Mouse (Mus musculus) limb, embryonic 13.5 days (tissue): ENCODE measurements around the gene Ptpn20. TPM values are rescaled to one million over a fixed set of nuclear protein-coding genes. Genes with fewer than 3 reads are reported as not detected.

Experiments used
- ATAC-seq: fragments of 200-750 bp; cut with Nextera tagmentation; 2 replicates; pipeline ENCODE4 v1.8.0; 2017; ENCODE audit warnings: low read depth, moderate number of reproducible peaks, moderate TSS enrichment; ENCODE audit not compliant: low FRiP score
- H3K27ac ChIP-seq: fragments of 300-500 bp; sonication (generic); 2 replicates; pipeline ENCODE4 v1.5.1; 2015; ENCODE audit warnings: inconsistent platforms, mild to moderate bottlenecking, moderate library complexity
- H3K27me3 ChIP-seq: fragments of 300-500 bp; sonication (generic); 2 replicates; pipeline ENCODE4 v1.6.1; 2015; ENCODE audit warnings: mild to moderate bottlenecking, inconsistent platforms
- H3K36me3 ChIP-seq: fragments of 300-500 bp; sonication (generic); 2 replicates; pipeline ENCODE4 v1.6.1; 2015; ENCODE audit warnings: inconsistent platforms, mild to moderate bottlenecking, moderate library complexity
- H3K4me1 ChIP-seq: fragments of 300-500 bp; sonication (generic); 2 replicates; pipeline ENCODE4 v1.6.1; 2015; ENCODE audit warnings: inconsistent platforms
- H3K4me2 ChIP-seq: fragments of 300-500 bp; sonication (generic); replicated peaks from 2 replicates; pipeline ENCODE4 v1.6.1; 2015; ENCODE audit warnings: inconsistent platforms, mild to moderate bottlenecking, moderate library complexity
- H3K4me3 ChIP-seq: fragments of 300-500 bp; sonication (generic); 2 replicates; pipeline ENCODE4 v1.5.1; 2015; ENCODE audit warnings: moderate library complexity, mild to moderate bottlenecking, inconsistent platforms
- H3K9ac ChIP-seq: fragments of 300-500 bp; sonication (generic); 2 replicates; pipeline ENCODE4 v1.6.1; 2015; ENCODE audit warnings: mild to moderate bottlenecking, inconsistent platforms
- H3K9me3 ChIP-seq: fragments of 300-500 bp; sonication (generic); 2 replicates; pipeline ENCODE4 v1.6.1; 2016; ENCODE audit warnings: inconsistent platforms
- WGBS: fragments of 180-500 bp; shearing (Covaris S2); methylation state at CpG from one replicate; pipeline ENCODE4 v1.1.7; 2015; 5-methylcytosine and 5-hydroxymethylcytosine counted together
- polyA plus RNA-seq: library from polyadenylated mRNA; unstranded; fragments of >200 nt; fragmentation: Nextera tagmentation; extraction: Ambion mirVana; gene quantifications from 2 replicates; pipeline ENCODE4 v1.2.1, GENCODE M21; 2015

Ptpn20 gene
- polyA plus RNA-seq, 1 experiment from 2014 or later: 0.24 TPM

DNA sequence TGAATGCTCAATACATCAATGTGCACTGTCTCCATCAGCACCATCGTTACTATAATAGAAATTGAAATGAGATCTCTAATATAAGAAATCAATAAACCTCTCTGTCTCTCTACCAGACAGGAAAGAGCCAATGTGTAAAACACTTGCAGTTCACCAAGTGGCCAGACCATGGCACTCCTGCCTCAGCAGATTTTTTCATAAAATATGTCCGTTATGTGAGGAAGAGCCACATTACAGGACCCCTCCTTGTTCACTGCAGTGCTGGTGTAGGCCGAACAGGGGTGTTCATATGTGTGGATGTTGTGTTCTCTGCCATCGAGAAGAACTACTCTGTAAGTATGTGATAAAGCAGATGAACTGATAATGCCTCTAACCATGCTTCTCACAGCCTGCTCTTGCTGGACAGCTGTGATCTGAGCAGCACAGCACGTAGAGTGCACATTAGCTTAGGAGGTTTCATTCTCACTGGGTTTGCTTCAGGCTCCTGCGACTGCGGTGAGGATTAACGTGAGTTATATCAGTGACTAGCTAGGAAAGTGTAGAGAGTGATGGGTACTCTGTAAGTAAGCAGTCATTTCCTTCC lies 43.9 kb downstream of the Ptpn20 start:
- Histone ChIP-seq H3K4me2 (no peak overlapping the region), H3K4me3 (no peak overlapping the region), H3K9ac (no peak overlapping the region), H3K27ac (no peak overlapping the region), H3K36me3 (no peaks in the 10 kb centered on the region), H3K27me3 (no peaks in the 10 kb centered on the region), H3K9me3 (no peaks in the 10 kb centered on the region), H3K4me1 (no peaks in the 10 kb centered on the region)
- 70% methylated on average over 8 of the region's 8 CpGs for WGBS
- no peak for ATAC-seq

DNA sequence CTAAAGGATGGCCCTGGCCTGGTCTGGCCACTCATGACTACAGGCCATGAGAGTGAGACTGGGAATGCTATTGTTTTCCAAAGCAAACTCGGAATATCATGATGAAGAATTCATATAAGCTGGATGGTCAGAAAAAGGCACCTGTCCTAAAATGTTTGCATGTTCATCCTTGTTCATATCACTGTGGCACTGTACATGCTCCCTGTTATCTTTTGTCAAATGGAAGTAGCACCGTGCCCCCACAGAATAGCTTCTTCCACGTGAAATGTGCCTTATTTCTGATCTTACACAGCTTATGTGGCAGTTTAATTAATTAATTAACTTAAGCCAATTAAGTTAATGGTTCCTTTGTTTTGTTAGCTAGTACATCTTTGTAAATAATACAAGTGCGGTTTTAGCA lies 45.3 kb downstream of the Ptpn20 start:
- Histone ChIP-seq H3K4me3 (no peak overlapping the region), H3K27ac (no peak overlapping the region), H3K36me3 (no peaks in the 10 kb centered on the region), H3K9me3 (no peaks in the 10 kb centered on the region), H3K27me3 (no peaks in the 10 kb centered on the region), H3K9ac (no peak overlapping the region), H3K4me1 (no peaks in the 10 kb centered on the region), H3K4me2 (no peak overlapping the region)
- WGBS: 90% methylated on average over 4 of the region's 4 CpGs
- no peak for ATAC-seq

DNA sequence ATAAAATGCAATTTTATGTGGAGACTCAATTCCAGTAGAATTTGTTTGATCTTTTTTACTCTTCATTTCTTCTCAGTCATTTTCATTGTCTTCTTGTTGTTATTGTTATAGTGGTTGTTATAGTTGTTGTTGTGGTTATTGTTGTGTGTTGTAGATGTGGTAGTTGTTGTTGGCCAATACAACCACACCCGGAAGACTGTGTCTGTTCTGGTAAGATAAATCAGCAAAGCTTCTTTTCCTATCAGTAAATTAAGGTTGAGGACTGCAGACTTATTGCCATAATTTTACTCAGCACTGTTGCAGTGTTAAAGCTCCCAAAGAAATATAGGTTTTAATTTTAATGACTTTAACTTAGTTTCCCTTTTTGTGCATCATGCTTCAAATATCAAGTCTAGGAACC lies 45.8 kb downstream of the Ptpn20 start:
- ATAC-seq: no peak
- Histone ChIP-seq H3K4me2 (no peak overlapping the region), H3K36me3 (no peaks in the 10 kb centered on the region), H3K4me3 (no peak overlapping the region), H3K9me3 (no peaks in the 10 kb centered on the region), H3K27me3 (no peaks in the 10 kb centered on the region), H3K9ac (no peak overlapping the region), H3K27ac (no peak overlapping the region), H3K4me1 (no peaks in the 10 kb centered on the region)
- 91% methylated on average over 1 of the region's 1 CpGs for WGBS

DNA sequence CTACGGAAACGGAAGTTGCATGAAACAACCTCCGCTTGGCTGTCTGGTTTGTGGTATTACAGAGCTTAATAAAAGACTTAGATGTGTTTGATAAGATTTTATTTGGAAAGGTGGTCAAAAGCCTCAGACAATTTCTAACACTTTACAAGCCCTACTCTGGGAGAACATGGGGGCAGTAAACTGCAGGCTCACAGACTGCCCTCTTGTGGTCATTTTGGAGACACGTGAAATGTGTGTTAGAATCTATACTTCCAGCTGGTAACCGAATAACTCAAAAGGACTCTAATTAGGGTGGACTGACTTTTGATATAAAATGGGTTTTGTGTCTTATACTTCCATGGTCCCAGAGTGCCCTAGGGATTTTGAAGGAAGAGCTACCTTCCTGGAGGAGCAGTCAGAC lies 50.4 kb downstream of the Ptpn20 start:
- Histone ChIP-seq H3K36me3 (no peaks in the 10 kb centered on the region), H3K27me3 (no peaks in the 10 kb centered on the region), H3K4me2 (no peak overlapping the region), H3K9ac (no peak overlapping the region), H3K9me3 (no peaks in the 10 kb centered on the region), H3K4me1 (no peaks in the 10 kb centered on the region), H3K27ac (no peak overlapping the region), H3K4me3 (no peak overlapping the region)
- 75% methylated on average over 5 of the region's 5 CpGs for WGBS
- ATAC-seq: no peak

DNA sequence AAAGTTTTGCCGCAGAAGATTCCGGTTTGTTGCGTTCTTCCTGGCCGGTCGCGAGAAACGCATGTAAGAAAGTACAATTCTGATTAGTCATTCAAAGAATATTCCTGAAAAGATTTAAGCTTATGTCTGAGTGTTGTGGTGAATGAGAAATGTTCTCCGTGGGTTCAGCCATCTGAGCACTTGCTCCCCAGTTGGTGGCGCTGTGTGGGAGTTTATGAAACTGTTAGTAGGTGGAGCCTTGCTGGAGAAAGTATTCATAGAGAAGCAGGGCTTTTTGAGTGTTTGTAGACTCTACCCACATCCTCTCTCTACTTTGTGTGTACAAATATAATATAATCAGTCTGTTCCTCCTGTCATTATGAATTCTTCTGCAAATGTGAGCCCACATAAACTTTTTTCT lies 61.7 kb downstream of the Ptpn20 start:
- no peaks in the 10 kb centered on the region for H3K36me3 ChIP-seq
- no peak overlapping the region for H3K9ac ChIP-seq
- H3K9me3 ChIP-seq: no peaks in the 10 kb centered on the region; the same call in 1 of the 2 replicates
- H3K4me3 ChIP-seq: no peak overlapping the region
- H3K27ac ChIP-seq: no peak overlapping the region
- H3K27me3 ChIP-seq: 0 out of 2 replicates have a peak, but pooled peaks cover 6% of the 10 kb centered on the region
- H3K4me2 ChIP-seq: no peak overlapping the region
- WGBS: 92% methylated on average over 9 of the region's 9 CpGs
- H3K4me1 ChIP-seq: no peaks in the 10 kb centered on the region
- ATAC-seq: no peak

DNA sequence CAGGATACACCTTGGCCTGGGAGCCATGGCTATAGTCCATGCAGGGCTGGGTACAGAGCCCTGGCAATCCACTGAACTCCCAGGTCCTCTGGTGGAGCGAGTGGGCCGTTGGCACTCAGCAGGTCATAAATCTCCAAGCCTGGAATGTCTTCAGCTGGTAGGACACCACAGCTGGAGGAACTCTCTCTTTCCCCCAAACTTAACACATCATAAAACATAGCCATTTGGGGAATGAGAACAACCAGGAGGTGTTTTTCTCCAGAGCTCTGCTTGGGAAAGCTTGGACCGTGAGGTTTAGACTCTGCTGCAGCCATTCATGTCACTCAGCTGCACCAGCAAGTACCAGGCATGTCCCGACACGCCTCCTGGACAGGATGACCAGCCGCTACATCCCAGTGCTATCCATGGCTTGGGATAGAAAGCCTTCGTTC lies 68.5 kb downstream of the Ptpn20 start:
- peak; percentile 64 for ATAC-seq
- Histone ChIP-seq H3K4me3 (no peak overlapping the region), H3K9ac (no peak overlapping the region), H3K4me1 (peaks cover 21% of the 10 kb centered on the region), H3K4me2 (no peak overlapping the region), H3K27me3 (peaks cover 35% of the 10 kb centered on the region; the same call in 1 of the 2 replicates), H3K27ac (peak overlapping the region; percentile 10; the same call in 1 of the 2 replicates), H3K9me3 (no peaks in the 10 kb centered on the region), H3K36me3 (no peaks in the 10 kb centered on the region)
- 28% methylated on average over 7 of the region's 7 CpGs for WGBS

DNA sequence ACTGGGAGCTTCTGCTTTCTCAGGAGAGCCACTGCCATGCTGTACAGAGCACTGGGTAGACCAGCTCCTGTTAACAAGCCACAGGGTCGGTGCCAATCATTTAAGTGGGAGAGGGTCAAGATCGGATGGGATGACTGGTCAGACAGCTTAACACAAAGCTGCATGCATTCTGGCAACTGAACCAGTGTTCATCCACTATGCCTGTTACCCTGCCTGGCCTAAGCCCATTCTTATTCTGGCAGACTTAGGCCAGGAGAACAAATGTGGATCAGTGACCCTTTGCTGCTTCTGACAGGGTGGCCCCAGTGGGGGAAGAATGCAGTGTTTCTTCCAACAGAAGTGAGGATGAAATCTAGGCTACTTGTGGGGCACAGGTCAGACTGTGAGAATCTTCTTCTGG lies 69.3 kb downstream of the Ptpn20 start:
- no peak overlapping the region for H3K9ac ChIP-seq
- H3K4me2 ChIP-seq: no peak overlapping the region
- no peaks in the 10 kb centered on the region for H3K9me3 ChIP-seq
- H3K4me3 ChIP-seq: no peak overlapping the region
- H3K36me3 ChIP-seq: no peaks in the 10 kb centered on the region
- no peak overlapping the region for H3K27ac ChIP-seq
- peaks cover 24% of the 10 kb centered on the region for H3K4me1 ChIP-seq
- 68% methylated on average over 2 of the region's 2 CpGs for WGBS
- ATAC-seq: no peak
- peaks cover 35% of the 10 kb centered on the region; the same call in 1 of the 2 replicates for H3K27me3 ChIP-seq

DNA sequence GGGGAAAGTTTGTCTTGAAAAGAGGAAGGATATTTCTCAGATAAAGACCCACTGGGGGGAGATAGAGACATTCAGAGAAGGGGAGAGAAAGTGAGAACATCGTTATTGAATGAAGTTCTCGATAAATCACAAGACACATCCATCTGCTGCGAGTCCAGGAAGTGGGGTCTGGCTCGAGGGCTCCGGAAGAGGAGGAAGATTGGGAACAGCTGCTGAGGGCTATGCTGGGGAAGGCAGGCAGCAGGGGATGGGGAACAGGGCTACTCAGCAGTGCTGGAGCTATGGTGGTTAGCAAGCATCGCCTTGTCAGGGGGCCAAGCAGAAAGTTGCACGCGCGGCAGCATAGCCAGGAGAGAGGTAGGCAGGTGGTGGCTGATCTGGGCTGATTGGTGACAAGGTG lies 73.1 kb downstream of the Ptpn20 start:
- Histone ChIP-seq H3K4me2 (peak overlapping the region; percentile 17; the same call in 1 of the 2 replicates), H3K27me3 (peaks cover 23% of the 10 kb centered on the region; the same call in 1 of the 2 replicates), H3K9ac (no peak overlapping the region), H3K9me3 (no peaks in the 10 kb centered on the region), H3K4me1 (peaks cover 20% of the 10 kb centered on the region), H3K36me3 (no peaks in the 10 kb centered on the region), H3K4me3 (no peak overlapping the region), H3K27ac (no peak overlapping the region)
- WGBS: 19% methylated on average over 9 of the region's 9 CpGs
- peak; percentile 51; the same call in 1 of the 2 replicates for ATAC-seq

DNA sequence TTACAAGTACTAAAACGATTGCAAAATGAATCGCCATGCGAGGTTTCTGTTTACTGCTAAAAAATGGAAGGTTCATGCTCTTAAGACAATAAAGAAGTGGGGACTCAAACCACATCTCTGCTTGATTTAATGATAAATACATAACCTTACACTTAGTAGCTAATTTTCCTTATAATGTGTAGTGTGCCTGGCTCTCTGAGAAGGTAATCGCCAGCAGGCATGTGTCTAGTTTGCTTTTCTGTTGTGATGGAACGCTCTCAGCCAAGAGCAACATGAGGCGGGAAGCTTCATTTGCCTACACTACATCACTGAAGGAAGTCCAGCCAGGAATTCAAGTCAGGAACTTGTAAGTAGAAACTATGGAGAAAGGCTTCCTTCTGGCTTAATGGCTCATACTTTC lies 77.3 kb downstream of the Ptpn20 start:
- Histone ChIP-seq H3K36me3 (no peaks in the 10 kb centered on the region), H3K27me3 (0 out of 2 replicates have a peak, but pooled peaks cover 3% of the 10 kb centered on the region), H3K9ac (no peak overlapping the region), H3K9me3 (no peaks in the 10 kb centered on the region; the same call in 1 of the 2 replicates), H3K27ac (no peak overlapping the region), H3K4me3 (no peak overlapping the region), H3K4me2 (no peak overlapping the region), H3K4me1 (peaks cover 13% of the 10 kb centered on the region)
- WGBS: 79% methylated on average over 6 of the region's 6 CpGs
- ATAC-seq: no peak

DNA sequence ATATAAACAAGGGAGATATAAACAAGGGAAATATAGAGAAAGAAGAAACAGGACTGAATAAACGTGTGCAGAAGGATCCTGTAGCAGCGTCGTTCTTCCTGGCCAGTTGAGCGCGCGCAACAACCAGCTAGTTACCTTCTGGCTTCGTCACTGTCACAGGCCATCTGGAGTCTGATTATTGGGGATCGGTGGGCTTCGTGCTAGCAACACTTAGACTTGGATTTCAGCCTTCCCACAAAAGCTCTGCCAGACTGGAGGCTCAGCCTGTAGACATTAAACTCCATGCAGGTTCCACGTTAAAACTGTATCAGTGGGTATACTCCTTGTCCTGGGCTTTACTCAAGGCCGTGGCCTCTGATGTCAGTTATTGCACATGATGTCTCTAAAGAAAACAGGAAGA lies 80.9 kb downstream of the Ptpn20 start:
- H3K9me3 ChIP-seq: no peaks in the 10 kb centered on the region; the same call in 1 of the 2 replicates
- no peaks in the 10 kb centered on the region for H3K4me1 ChIP-seq
- 84% methylated on average over 11 of the region's 11 CpGs for WGBS
- no peak overlapping the region for H3K27ac ChIP-seq
- H3K36me3 ChIP-seq: no peaks in the 10 kb centered on the region
- no peak overlapping the region for H3K4me2 ChIP-seq
- no peak overlapping the region for H3K4me3 ChIP-seq
- H3K27me3 ChIP-seq: 0 out of 2 replicates have a peak, but pooled peaks cover 16% of the 10 kb centered on the region
- no peak for ATAC-seq
- no peak overlapping the region for H3K9ac ChIP-seq

DNA sequence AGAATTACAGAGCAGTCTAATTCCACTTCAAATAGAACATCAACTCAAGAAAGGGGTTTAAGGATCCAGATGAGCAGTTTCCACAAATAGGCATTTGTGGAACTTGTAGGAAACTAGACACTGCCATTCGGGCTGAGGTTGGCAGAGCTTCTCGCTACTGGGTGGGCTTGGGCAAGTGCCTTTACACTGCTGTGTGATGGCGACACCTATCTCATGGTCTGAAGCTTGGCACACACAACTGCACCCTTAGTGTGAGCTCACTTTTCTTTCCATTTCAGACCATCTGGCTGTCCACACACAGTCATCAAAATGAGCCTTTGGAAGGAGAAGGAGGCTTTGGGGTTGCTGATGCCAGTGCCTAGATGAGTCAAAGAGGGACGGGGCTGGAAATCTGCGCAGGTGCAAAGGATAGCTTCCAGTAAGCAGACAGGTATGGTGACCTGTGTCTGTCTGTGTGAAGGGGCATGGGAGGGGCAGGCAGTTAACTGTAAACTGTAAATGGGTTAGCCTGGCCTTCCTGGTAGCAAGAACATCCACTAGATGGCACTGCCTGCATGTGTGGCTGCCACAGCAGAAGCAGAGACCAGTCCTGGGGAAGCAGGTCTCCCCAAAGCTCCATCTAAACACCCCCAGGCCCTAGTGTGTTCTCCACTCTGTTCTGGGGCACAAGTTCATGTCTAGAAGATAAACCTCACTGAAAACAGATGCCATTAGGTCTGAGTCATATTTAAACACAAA lies 84.5 kb downstream of the Ptpn20 start:
- WGBS: 64% methylated on average over 5 of the region's 5 CpGs
- H3K36me3 ChIP-seq: no peaks in the 10 kb centered on the region
- no peaks in the 10 kb centered on the region for H3K4me1 ChIP-seq
- no peak overlapping the region for H3K4me3 ChIP-seq
- no peaks in the 10 kb centered on the region; the same call in 1 of the 2 replicates for H3K9me3 ChIP-seq
- no peak overlapping the region for H3K27ac ChIP-seq
- no peak overlapping the region for H3K4me2 ChIP-seq
- ATAC-seq: no peak
- no peak overlapping the region for H3K9ac ChIP-seq
- peaks cover 29% of the 10 kb centered on the region; the same call in 1 of the 2 replicates for H3K27me3 ChIP-seq

DNA sequence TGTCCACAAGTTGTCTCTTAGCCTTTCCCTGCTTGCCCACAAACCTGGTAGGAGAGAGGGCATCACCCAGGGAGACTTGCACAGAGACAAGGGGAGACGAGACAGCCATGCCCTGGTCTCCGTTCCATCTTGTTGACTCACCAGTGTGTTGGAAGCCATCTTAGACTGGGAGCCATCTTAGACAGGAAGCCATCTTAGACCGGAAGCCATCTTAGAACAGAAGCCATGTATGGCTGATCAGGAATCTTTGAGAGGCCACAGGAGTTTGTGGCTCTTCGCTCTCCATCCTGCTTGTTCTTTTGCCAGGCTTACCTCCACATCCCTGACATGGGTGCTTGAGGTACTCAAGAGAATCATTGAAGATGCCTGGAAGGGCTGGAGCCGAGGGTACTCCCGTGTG lies 89.0 kb downstream of the Ptpn20 start:
- no peak overlapping the region for H3K4me2 ChIP-seq
- no peak overlapping the region for H3K4me3 ChIP-seq
- H3K9me3 ChIP-seq: no peaks in the 10 kb centered on the region
- no peak overlapping the region for H3K9ac ChIP-seq
- H3K27ac ChIP-seq: no peak overlapping the region
- WGBS: 90% methylated on average over 6 of the region's 6 CpGs
- no peaks in the 10 kb centered on the region for H3K36me3 ChIP-seq
- peaks cover 31% of the 10 kb centered on the region for H3K27me3 ChIP-seq
- no peak for ATAC-seq
- no peaks in the 10 kb centered on the region for H3K4me1 ChIP-seq
